Mouse (Mus musculus): Measurements from ENCODE around the gene Rps6ka5.

DNA sequence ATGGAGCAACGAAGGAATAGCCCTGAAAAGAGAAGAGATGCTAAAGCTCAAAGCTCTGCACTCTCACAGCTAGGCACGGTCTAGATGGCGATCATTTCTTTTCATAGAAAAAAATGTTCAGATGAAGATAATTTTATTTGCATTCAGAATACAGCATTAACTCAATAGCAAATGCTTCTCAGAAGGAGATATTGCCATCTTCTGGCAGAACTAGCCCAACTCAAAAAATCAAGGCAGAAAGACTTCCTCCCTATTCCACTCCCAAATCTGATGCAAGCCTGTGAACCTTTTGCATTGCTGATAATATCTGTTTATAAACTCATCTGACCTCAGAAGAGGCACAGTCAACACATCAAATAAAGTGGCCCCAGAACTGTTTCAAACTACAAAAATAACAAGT is 151.0 kb downstream of the Rps6ka5 start:
- no peak for TF ChIP-seq CTCF (IDR thresholded peaks at IDR 0.05; ENCODE audit: low read depth)
- TF ChIP-seq EP300 (IDR thresholded peaks at IDR 0.05; ENCODE audit: low read depth) = no peak
